Comparison of ENCODE assay signal across 10 mouse cellular contexts in genomic region chr1:155528405-155529119, GRCm38 (mm10). TPM values are rescaled to one million over a fixed set of nuclear protein-coding genes. Genes with fewer than 3 reads are reported as not detected.
A peak's percentile ranks its signal among the peaks of the same experiment; 100 is the strongest.
DNase-seq lines count a peak whose midpoint lies in the region; ATAC-seq and TF ChIP-seq lines count a peak whose summit lies in the region.
"Had no signal": no experiment of that assay in that cellular context is flagged by ENCODE, and none has a peak within 500 bp of the region (broad histone marks: within the 10 kb centered on the region; RNA-seq: fewer than 3 reads in every experiment).

No protein-coding gene starts in this region.

- no peak overlapping the region for H3K4me3 ChIP-seq in intestine, embryonic 15.5 days (replicated peaks)
- H3K4me3 ChIP-seq in intestine, postnatal 0 days (ENCODE audit: low read depth, low read length): no peak overlapping the region
- H3K4me3 ChIP-seq in forebrain, embryonic 12.5 days (replicated peaks): no peak overlapping the region
- no peak overlapping the region for H3K4me3 ChIP-seq in hindbrain, embryonic 11.5 days (ENCODE audit: low read depth, low read length)
- no peak overlapping the region for H3K4me3 ChIP-seq in kidney, adult 2 months (ENCODE audit: insufficient read depth, low read depth, low read length)
- H3K4me3 ChIP-seq: myocyte had no signal

- TF ChIP-seq POLR2A in kidney, adult 2 months (IDR thresholded peaks at IDR 0.05; ENCODE audit: low read depth, low read length): no peak

- 35% methylated on average over 11 of the region's 11 CpGs for WGBS in intestine, embryonic 15.5 days
- 36% methylated on average over 11 of the region's 11 CpGs for WGBS in intestine, postnatal 0 days
- 19% methylated on average over 11 of the region's 11 CpGs for whole genome bisulfite sequencing in forebrain, embryonic 12.5 days
- 29% methylated on average over 11 of the region's 11 CpGs for WGBS in hindbrain, embryonic 11.5 days
- 52% methylated on average over 11 of the region's 11 CpGs for WGBS in kidney, adult 2 months

- no peaks in the 10 kb centered on the region for H3K27me3 ChIP-seq in intestine, embryonic 15.5 days (replicated peaks)
- no peaks in the 10 kb centered on the region for H3K27me3 ChIP-seq in intestine, postnatal 0 days (replicated peaks; ENCODE audit: control insufficient read depth, insufficient read depth, low read length)
- peaks cover 4% of the 10 kb centered on the region; the same call in 1 of the 2 replicates for H3K27me3 ChIP-seq in forebrain, embryonic 12.5 days
- no peaks in the 10 kb centered on the region; the same call in 1 of the 2 replicates for H3K27me3 ChIP-seq in hindbrain, embryonic 11.5 days (ENCODE audit: control insufficient read depth, insufficient read depth, low read length)
- no peaks in the 10 kb centered on the region for H3K27me3 ChIP-seq in kidney, adult 2 months (replicated peaks; ENCODE audit: control insufficient read depth, insufficient read depth, low read length)

- no peak for TF ChIP-seq CTCF in intestine, postnatal 0 days (IDR thresholded peaks at IDR 0.05; ENCODE audit: low read depth)
- no peak for TF ChIP-seq CTCF in kidney, adult 2 months (conservative IDR thresholded peaks at IDR 0.05; ENCODE audit: insufficient read depth, insufficient read length, low read depth, low read length)

- H3K36me3 ChIP-seq in intestine, embryonic 15.5 days: no peaks in the 10 kb centered on the region
- H3K36me3 ChIP-seq in intestine, postnatal 0 days (ENCODE audit: control insufficient read depth, insufficient read depth): no peaks in the 10 kb centered on the region
- no peaks in the 10 kb centered on the region for H3K36me3 ChIP-seq in forebrain, embryonic 12.5 days (replicated peaks)
- H3K36me3 ChIP-seq in hindbrain, embryonic 11.5 days (ENCODE audit: control insufficient read depth, insufficient read depth, low read length): no peaks in the 10 kb centered on the region
- no peaks in the 10 kb centered on the region for H3K36me3 ChIP-seq in kidney, adult 2 months (ENCODE audit: control insufficient read depth, insufficient read depth, low read length)

- no peak overlapping the region for H3K9ac ChIP-seq in intestine, embryonic 15.5 days
- H3K9ac ChIP-seq in intestine, postnatal 0 days (ENCODE audit: low read depth, low read length): no peak overlapping the region
- no peak overlapping the region for H3K9ac ChIP-seq in forebrain, embryonic 12.5 days
- H3K9ac ChIP-seq in hindbrain, embryonic 11.5 days (ENCODE audit: low read depth, low read length): no peak overlapping the region
- H3K9ac ChIP-seq: liver, postnatal 0 days had no signal

- 0 out of 2 replicates have a peak overlapping the region, but pooled peaks have one; percentile 19 for H3K4me2 ChIP-seq in intestine, embryonic 15.5 days (replicated peaks)
- H3K4me2 ChIP-seq in intestine, postnatal 0 days (replicated peaks; ENCODE audit: low read depth): no peak overlapping the region
- H3K4me2 ChIP-seq in forebrain, embryonic 12.5 days: peak overlapping the region; percentile 24; the same call in 1 of the 2 replicates
- no peak overlapping the region for H3K4me2 ChIP-seq in hindbrain, embryonic 11.5 days (replicated peaks; ENCODE audit: low read depth, low read length)

- H3K4me1 ChIP-seq in intestine, embryonic 15.5 days (replicated peaks): peaks cover 12% of the 10 kb centered on the region
- peaks cover 4% of the 10 kb centered on the region for H3K4me1 ChIP-seq in intestine, postnatal 0 days (replicated peaks; ENCODE audit: control insufficient read depth, insufficient read depth, low read length)
- peaks cover 47% of the 10 kb centered on the region for H3K4me1 ChIP-seq in forebrain, embryonic 12.5 days
- H3K4me1 ChIP-seq in hindbrain, embryonic 11.5 days (replicated peaks; ENCODE audit: control insufficient read depth, insufficient read depth, low read length): peaks cover 9% of the 10 kb centered on the region
- no peaks in the 10 kb centered on the region for H3K4me1 ChIP-seq in kidney, adult 2 months (ENCODE audit: control insufficient read depth, insufficient read depth, low read length)

- peak; percentile 13 for DNase-seq in hindbrain, embryonic 11.5 days (ENCODE audit: low spot score)
- peak; percentile 16 for DNase-seq in neural tube, embryonic 10.5 days (ENCODE audit: extremely low spot score, low spot score)
- no peak for DNase-seq in kidney, adult 2 months
- DNase-seq: kidney, postnatal 36 days; liver, postnatal 0 days had no signal

- ATAC-seq in intestine, embryonic 15.5 days: peak; percentile 18; the same call in 1 of the 2 replicates
- ATAC-seq in intestine, postnatal 0 days: no peak
- no peak for ATAC-seq in forebrain, embryonic 12.5 days (ENCODE audit: low FRiP score)
- no peak for ATAC-seq in hindbrain, embryonic 11.5 days (ENCODE audit: low FRiP score)
- no peak for ATAC-seq in activated CD4-positive, CD25-positive, alpha-beta regulatory T cell, adult 4 months
- ATAC-seq: liver, postnatal 0 days had no signal

- H3K27ac ChIP-seq in intestine, embryonic 15.5 days: no peak overlapping the region
- H3K27ac ChIP-seq in intestine, postnatal 0 days (ENCODE audit: low read depth, low read length): no peak overlapping the region
- H3K27ac ChIP-seq in forebrain, embryonic 12.5 days: peak overlapping the region; percentile 70
- no peak overlapping the region for H3K27ac ChIP-seq in hindbrain, embryonic 11.5 days (ENCODE audit: low read depth, low read length)
- no peak overlapping the region for H3K27ac ChIP-seq in kidney, adult 2 months (ENCODE audit: insufficient read depth, low read depth, low read length)

- no peaks in the 10 kb centered on the region for H3K9me3 ChIP-seq in intestine, embryonic 15.5 days
- no peaks in the 10 kb centered on the region for H3K9me3 ChIP-seq in intestine, postnatal 0 days (ENCODE audit: control insufficient read depth)
- H3K9me3 ChIP-seq in forebrain, embryonic 12.5 days: no peaks in the 10 kb centered on the region
- no peaks in the 10 kb centered on the region for H3K9me3 ChIP-seq in hindbrain, embryonic 11.5 days (ENCODE audit: control insufficient read depth, low read length)

RNA-seq across cellular contexts. Expression of gene Acbd6, which starts 29.4 kb away (rescaled TPM):
- polyA plus RNA-seq in intestine, embryonic 15.5 days (2015; fragmentation: Nextera tagmentation; extraction: Ambion mirVana): 64.8 and 71.5 TPM in 2 replicates
- 49.4 and 49.7 TPM in 2 replicates for polyA plus RNA-seq in intestine, postnatal 0 days (2015; fragmentation: Nextera tagmentation; extraction: Ambion mirVana)
- polyA plus RNA-seq in forebrain, embryonic 12.5 days (2016; fragmentation: Nextera tagmentation; extraction: Ambion mirVana): 86.8 and 92.2 TPM in 2 replicates
- polyA plus RNA-seq in hindbrain, embryonic 11.5 days (2014; fragmentation: Nextera tagmentation; extraction: Ambion mirVana): 70.9 and 79.9 TPM in 2 replicates
- 10 to 100 TPM in 1 of 2 experiments, 1 to 10 TPM in 1; 5.5 to 12.7 TPM for polyA plus RNA-seq in activated CD4-positive, CD25-positive, alpha-beta regulatory T cell, adult 4 months (2017; shearing (Covaris generic))
- 75.4 and 92.9 TPM in 2 replicates for polyA plus RNA-seq in kidney, adult 2 months (2012; rRNA removed)

Comparison
In these comparisons a context has a peak if more than half of its experiments do, and no peak if none do; other contexts are left out.
1. H3K4me2 ChIP-seq: peak in intestine, embryonic 15.5 days (single experiment) and forebrain, embryonic 12.5 days (single experiment); none in intestine, postnatal 0 days (single experiment) and hindbrain, embryonic 11.5 days (single experiment).